Mouse (Mus musculus): ENCODE measurements around the gene Fig4. TPM values are rescaled to one million over a fixed set of nuclear protein-coding genes. Genes with fewer than 3 reads are reported as not detected.

Gene Fig4
- total RNA-seq, 2 experiments from 2014 or later: 18.0 to 19.5 TPM

DNA sequence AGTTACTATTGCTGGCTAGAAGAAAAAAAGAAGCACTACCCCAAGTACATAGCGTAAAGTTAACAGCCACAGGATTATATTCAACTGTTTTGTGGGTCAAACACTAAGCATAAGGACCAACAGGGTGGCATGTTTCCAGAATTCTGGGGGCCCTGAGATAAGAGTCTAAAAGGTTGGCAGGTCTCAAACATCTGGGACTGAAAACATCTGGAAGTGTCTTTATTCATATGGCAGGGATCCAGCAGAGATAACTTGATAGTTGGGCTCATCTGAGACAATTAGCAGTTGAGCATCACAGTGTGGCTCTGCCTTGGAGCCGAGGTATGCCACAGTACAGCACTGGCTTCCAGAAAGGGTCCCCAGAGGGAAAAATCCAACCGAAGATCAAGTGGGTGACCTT is 153.8 kb downstream of the Fig4 start:
- no peak for DNase-seq (ENCODE audit: low spot score in 2 of 2)

- DNase-seq (ENCODE audit: low spot score in 2 of 2): no peak
Observed at GRCm38 (mm10) chr10:41146141-41146540, 156.9 kb downstream of the Fig4 start.

Other genes starting within 250 kb of the Fig4 start
- gene Gpr6, start 231.0 kb downstream of the Fig4 start, total RNA-seq (2021): not detected
- under 1 TPM; 0.06 to 0.08 TPM for gene Ak9, start 720 bp upstream of the Fig4 start, total RNA-seq (2021)
- gene Zbtb24, start 147.1 kb upstream of the Fig4 start, total RNA-seq (2021): 10 to 100 TPM; 24.5 to 28.0 TPM
- gene Mical1, start 173.1 kb upstream of the Fig4 start, total RNA-seq (2021): 10 to 100 TPM; 28.5 to 29.6 TPM
- gene Smpd2, start 187.1 kb upstream of the Fig4 start, total RNA-seq (2021): 10 to 100 TPM; 44.0 to 45.6 TPM
- gene Ppil6, start 187.2 kb upstream of the Fig4 start, total RNA-seq (2021): 1 to 10 TPM; 2.1 to 2.2 TPM
- 100 to 1,000 TPM; 195 to 202 TPM for gene Cd164, start 216.2 kb upstream of the Fig4 start, total RNA-seq (2021)

Measured in adrenal gland, postnatal 4 days (tissue).